Mouse (Mus musculus): ENCODE measurements around the gene Muc20. TPM values are rescaled to one million over a fixed set of nuclear protein-coding genes. Genes with fewer than 3 reads are reported as not detected.

Gene Muc20
- polyA plus RNA-seq, 1 experiment, result not detected

DNA sequence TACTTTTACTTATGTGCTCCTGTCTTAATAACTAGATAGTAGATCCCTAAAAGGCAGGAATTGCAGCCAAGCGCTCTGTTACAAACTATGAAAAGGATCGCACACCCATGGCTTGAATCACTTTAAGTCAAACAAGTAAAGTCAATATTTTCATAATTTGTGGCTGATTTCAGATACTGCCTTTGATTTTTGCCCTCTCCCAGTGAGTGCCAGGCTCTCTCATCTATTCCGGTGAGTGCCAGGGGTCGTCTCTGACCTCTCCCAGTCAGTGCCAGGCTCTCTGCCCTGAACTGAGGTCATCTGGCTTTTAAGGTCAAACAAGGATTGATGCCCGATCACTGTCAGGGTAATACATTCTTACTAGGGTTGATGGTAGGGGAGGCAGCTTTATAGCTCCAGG, 21.2 kb upstream of the Muc20 start:
- peaks cover 51% of the 10 kb centered on the region for H3K4me1 ChIP-seq
- H3K36me3 ChIP-seq (replicated peaks; ENCODE audit: low read length), result peaks cover 26% of the 10 kb centered on the region
- TF ChIP-seq GATA1 (IDR thresholded peaks at IDR 0.05; ENCODE audit: borderline replicate concordance, low read length) (no peak), FLI1 (IDR thresholded peaks at IDR 0.05; ENCODE audit: low read length) (no peak)
- no peak overlapping the region for H3K4me3 ChIP-seq (replicated peaks)
- H3K27me3 ChIP-seq (replicated peaks), result peaks cover 18% of the 10 kb centered on the region
- H3K9me3 ChIP-seq, result no peaks in the 10 kb centered on the region

DNA sequence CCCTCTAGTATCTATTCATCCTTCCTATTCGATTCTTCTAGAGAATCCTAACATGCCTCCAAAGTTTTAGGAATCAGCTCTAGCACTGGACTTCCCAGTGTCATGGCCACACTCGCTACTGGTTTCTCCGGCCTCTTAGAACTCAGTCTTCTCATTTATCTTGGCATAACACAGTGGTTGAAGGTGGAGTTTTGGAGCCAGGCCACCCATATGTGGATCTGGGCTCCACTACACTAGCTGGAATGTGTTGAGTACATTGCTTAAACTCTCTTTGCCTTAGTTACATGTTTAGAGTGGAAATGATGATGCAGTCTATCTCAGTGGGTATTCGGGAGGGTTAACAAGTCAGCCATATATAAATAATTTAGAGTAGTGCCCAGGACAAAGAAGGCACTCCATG, 20.8 kb upstream of the Muc20 start:
- H3K4me1 ChIP-seq, result peaks cover 49% of the 10 kb centered on the region
- H3K36me3 ChIP-seq (replicated peaks; ENCODE audit: low read length), result peaks cover 22% of the 10 kb centered on the region
- peaks cover 18% of the 10 kb centered on the region for H3K27me3 ChIP-seq (replicated peaks)
- H3K4me3 ChIP-seq (replicated peaks), result no peak overlapping the region
- no peaks in the 10 kb centered on the region for H3K9me3 ChIP-seq
- TF ChIP-seq GATA1 (IDR thresholded peaks at IDR 0.05; ENCODE audit: borderline replicate concordance, low read length) (no peak), FLI1 (IDR thresholded peaks at IDR 0.05; ENCODE audit: low read length) (no peak)

- Histone ChIP-seq H3K27me3 (replicated peaks) (peaks cover 30% of the 10 kb centered on the region), H3K36me3 (replicated peaks; ENCODE audit: low read length) (no peaks in the 10 kb centered on the region), H3K9me3 (no peaks in the 10 kb centered on the region), H3K4me1 (peaks cover 27% of the 10 kb centered on the region), H3K4me3 (replicated peaks) (peak overlapping the region; percentile 14)
- no peak for TF ChIP-seq GATA1 (IDR thresholded peaks at IDR 0.05; ENCODE audit: borderline replicate concordance, low read length)
- TF ChIP-seq FLI1 (IDR thresholded peaks at IDR 0.05; ENCODE audit: low read length), result no peak
Measured at GRCm38 (mm10) chr16:32815160-32815605, 17.9 kb upstream of the Muc20 start.

GRCm38 (mm10) chr16:32814539-32814938, 17.3 kb upstream of the Muc20 start:
- Histone ChIP-seq H3K4me3 (replicated peaks) (peak overlapping the region; percentile 81), H3K36me3 (replicated peaks; ENCODE audit: low read length) (no peaks in the 10 kb centered on the region), H3K4me1 (peaks cover 27% of the 10 kb centered on the region), H3K9me3 (peaks cover 1% of the 10 kb centered on the region), H3K27me3 (replicated peaks) (peaks cover 32% of the 10 kb centered on the region)
- no peak for TF ChIP-seq GATA1 (IDR thresholded peaks at IDR 0.05; ENCODE audit: borderline replicate concordance, low read length)
- no peak for TF ChIP-seq FLI1 (IDR thresholded peaks at IDR 0.05; ENCODE audit: low read length)

DNA sequence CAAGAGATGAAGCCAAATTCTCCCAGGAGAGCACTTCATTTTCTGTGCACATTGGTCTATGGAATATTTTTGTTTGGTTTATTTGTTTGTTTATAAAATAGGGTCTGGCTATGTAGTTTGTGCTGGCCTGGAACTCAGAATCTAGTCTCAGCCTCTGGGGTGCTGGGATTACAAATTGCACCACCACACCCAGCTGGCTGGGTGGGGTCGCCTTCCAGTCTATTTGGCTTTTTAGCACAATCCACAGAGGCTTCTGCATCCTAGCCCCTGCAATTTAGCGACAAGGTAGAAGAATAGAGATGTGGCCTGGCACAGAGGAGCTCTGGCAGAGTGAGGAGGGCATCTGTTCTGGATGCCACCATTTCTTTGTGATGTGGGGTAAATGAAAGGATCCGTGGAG, 16.5 kb upstream of the Muc20 start:
- Histone ChIP-seq H3K36me3 (replicated peaks; ENCODE audit: low read length) (no peaks in the 10 kb centered on the region), H3K27me3 (replicated peaks) (peaks cover 29% of the 10 kb centered on the region), H3K4me3 (replicated peaks) (no peak overlapping the region), H3K4me1 (peaks cover 27% of the 10 kb centered on the region), H3K9me3 (peaks cover 3% of the 10 kb centered on the region)
- TF ChIP-seq GATA1 (IDR thresholded peaks at IDR 0.05; ENCODE audit: borderline replicate concordance, low read length) (no peak), FLI1 (IDR thresholded peaks at IDR 0.05; ENCODE audit: low read length) (no peak)

- Histone ChIP-seq H3K4me3 (replicated peaks) (peak overlapping the region; percentile 89), H3K27me3 (replicated peaks) (peaks cover 28% of the 10 kb centered on the region), H3K36me3 (replicated peaks; ENCODE audit: low read length) (no peaks in the 10 kb centered on the region), H3K4me1 (peaks cover 27% of the 10 kb centered on the region), H3K9me3 (peaks cover 3% of the 10 kb centered on the region)
- TF ChIP-seq FLI1 (IDR thresholded peaks at IDR 0.05; ENCODE audit: low read length), result no peak
Measured at GRCm38 (mm10) chr16:32813362-32813761, 16.1 kb upstream of the Muc20 start.

GRCm38 (mm10) chr16:32812888-32813361, 15.7 kb upstream of the Muc20 start:
- peaks cover 29% of the 10 kb centered on the region for H3K27me3 ChIP-seq (replicated peaks)
- H3K4me1 ChIP-seq, result peaks cover 25% of the 10 kb centered on the region
- H3K36me3 ChIP-seq (replicated peaks; ENCODE audit: low read length), result no peaks in the 10 kb centered on the region
- H3K9me3 ChIP-seq, result peaks cover 3% of the 10 kb centered on the region
- TF ChIP-seq FLI1 (IDR thresholded peaks at IDR 0.05; ENCODE audit: low read length) (no peak), GATA1 (IDR thresholded peaks at IDR 0.05; ENCODE audit: borderline replicate concordance, low read length) (no peak)
- peak overlapping the region; percentile 89 for H3K4me3 ChIP-seq (replicated peaks)

GRCm38 (mm10) chr16:32810321-32810720, 13.1 kb upstream of the Muc20 start, which contains the start of gene Smbd1:
Smbd1 (minus strand) TSS chr16:32810477.
- Histone ChIP-seq H3K9me3 (peaks cover 3% of the 10 kb centered on the region), H3K4me3 (replicated peaks) (no peak within 1 kb of the TSS), H3K4me1 (peaks cover 40% of the 10 kb centered on the region), H3K27me3 (replicated peaks) (peaks cover 29% of the 10 kb centered on the region), H3K36me3 (replicated peaks; ENCODE audit: low read length) (no peaks in the 10 kb centered on the region)
- TF ChIP-seq FLI1 (IDR thresholded peaks at IDR 0.05; ENCODE audit: low read length) (no peak), GATA1 (IDR thresholded peaks at IDR 0.05; ENCODE audit: borderline replicate concordance, low read length) (no peak)

DNA sequence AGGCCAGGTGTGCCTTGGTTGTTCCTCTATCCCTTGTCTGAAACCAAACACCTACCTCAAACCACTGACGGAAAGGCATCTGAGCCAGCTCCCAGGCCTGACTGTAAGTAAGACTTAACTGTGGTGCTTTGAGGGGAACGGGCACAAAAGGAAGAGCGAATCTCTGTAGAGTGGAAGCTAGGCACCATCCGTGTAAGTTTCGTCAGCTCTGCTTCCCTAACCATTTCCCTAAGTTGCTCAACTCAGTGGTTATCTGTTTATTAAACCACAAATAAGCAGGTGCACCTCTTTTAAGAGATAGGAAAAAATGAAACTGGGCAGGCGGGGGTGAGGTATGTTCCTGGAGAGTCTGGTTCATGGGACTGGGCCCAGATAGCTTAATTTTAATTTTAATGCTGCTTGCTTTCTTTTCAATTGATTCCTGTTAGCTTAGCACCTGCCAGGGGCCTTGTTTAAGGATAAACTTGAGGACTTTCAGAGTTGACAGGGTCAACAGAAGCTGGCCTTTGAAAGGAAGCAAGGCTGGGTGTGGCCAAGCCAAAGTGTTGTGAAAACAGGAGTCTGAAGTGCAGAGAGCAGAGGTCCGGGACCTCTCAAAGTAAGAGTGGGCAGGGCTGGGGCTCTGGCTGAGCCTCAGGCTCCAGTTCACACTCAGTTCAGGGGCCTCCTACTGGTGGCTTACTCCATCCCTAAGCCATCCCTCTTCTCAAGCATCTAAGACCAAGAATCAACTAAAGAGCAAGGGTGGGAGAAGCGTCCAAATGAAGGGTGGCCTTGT, 10.4 kb upstream of the Muc20 start:
- Histone ChIP-seq H3K36me3 (replicated peaks; ENCODE audit: low read length) (no peaks in the 10 kb centered on the region), H3K27me3 (replicated peaks) (peaks cover 23% of the 10 kb centered on the region), H3K4me3 (replicated peaks) (no peak overlapping the region), H3K9me3 (peaks cover 3% of the 10 kb centered on the region), H3K4me1 (peaks cover 38% of the 10 kb centered on the region)
- TF ChIP-seq GATA1 (IDR thresholded peaks at IDR 0.05; ENCODE audit: borderline replicate concordance, low read length) (no peak), FLI1 (IDR thresholded peaks at IDR 0.05; ENCODE audit: low read length) (no peak)

DNA sequence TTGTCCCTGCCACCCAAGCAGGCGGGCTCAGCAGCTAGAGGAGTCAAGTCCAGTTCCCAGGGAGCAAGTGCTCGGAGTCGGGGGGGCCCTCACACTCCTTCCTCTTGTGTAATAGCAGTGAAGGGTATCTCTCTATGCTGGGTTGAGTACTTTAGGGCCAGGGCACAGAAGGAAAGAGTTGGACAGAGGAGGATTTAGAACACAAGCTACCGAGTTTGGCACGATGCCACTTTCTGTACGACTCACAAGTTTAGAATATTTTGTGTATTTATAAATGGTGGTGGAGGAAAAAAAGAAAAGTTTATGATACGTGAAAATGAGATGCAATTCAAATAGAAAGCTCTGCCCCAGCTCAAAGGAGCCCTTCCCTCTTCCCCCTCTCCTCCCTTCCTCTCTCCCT, 7.9 kb upstream of the Muc20 start:
- TF ChIP-seq GATA1 (IDR thresholded peaks at IDR 0.05; ENCODE audit: borderline replicate concordance, low read length) (no peak), FLI1 (IDR thresholded peaks at IDR 0.05; ENCODE audit: low read length) (no peak)
- H3K27me3 ChIP-seq (replicated peaks), result peaks cover 14% of the 10 kb centered on the region

More for the DNA sequence above, 7.9 kb upstream of the Muc20 start:
- Histone ChIP-seq H3K36me3 (replicated peaks; ENCODE audit: low read length) (no peaks in the 10 kb centered on the region), H3K4me3 (replicated peaks) (no peak overlapping the region), H3K9me3 (peaks cover 5% of the 10 kb centered on the region), H3K4me1 (peaks cover 50% of the 10 kb centered on the region)

Measured in megakaryocyte, embryonic 14.5 days (primary cell).